Mouse (Mus musculus): ENCODE data around the gene Epop. TPM values are rescaled to one million over a fixed set of nuclear protein-coding genes. Genes with fewer than 3 reads are reported as not detected.
"Not testable (repeated sequence)": the region's sequence is repeated elsewhere in the genome, so short reads cannot be mapped to it uniquely, and the experiment has no call there.

Epop gene
- polyA plus RNA-seq, 1 experiment from 2014 or later: 14.3 TPM

- no peak overlapping the region for H3K27ac ChIP-seq
- 74% methylated on average over 11 of the region's 11 CpGs for WGBS
- peak overlapping the region; percentile 96 for H3K4me3 ChIP-seq
- H3K4me1 ChIP-seq (replicated peaks): peaks cover 58% of the 10 kb centered on the region
- peaks cover 38% of the 10 kb centered on the region for H3K27me3 ChIP-seq (ENCODE audit: insufficient read depth, poor library complexity, severe bottlenecking)
- H3K36me3 ChIP-seq: no peaks in the 10 kb centered on the region
- DNase-seq (ENCODE audit: low spot score): no peak
- no peaks in the 10 kb centered on the region for H3K9me3 ChIP-seq
Measured at GRCm38 (mm10) chr11:97658751-97659266, 29.3 kb upstream of the Epop start.

DNA sequence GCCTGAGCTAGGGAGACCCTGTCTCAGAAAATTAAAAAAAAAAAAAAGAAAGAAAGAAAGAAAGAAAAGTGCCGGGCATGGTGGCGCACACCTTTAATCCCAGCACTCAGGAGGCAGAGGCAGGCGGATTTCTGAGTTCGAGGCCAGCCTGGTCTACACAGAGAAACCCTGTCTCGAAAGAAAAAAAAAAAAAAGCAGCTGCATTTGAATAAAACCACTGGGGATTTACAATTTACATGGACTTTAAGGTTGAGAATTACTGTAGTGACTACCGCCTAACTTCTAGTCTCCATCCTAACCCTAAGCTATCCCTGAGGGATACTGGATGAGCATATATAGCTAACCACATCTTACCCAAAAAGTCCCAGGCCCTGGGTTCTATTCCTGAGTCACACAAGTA lies 28.5 kb upstream of the Epop start:
- Histone ChIP-seq H3K4me1 (replicated peaks) (peaks cover 56% of the 10 kb centered on the region), H3K27me3 (ENCODE audit: insufficient read depth, poor library complexity, severe bottlenecking) (peaks cover 38% of the 10 kb centered on the region)
- H3K9me3 ChIP-seq; H3K36me3 ChIP-seq; H3K4me3 ChIP-seq; H3K27ac ChIP-seq; DNase-seq (ENCODE audit: low spot score): not testable (repeated sequence)
- WGBS: 91% methylated on average over 6 of the region's 6 CpGs

- Histone ChIP-seq H3K36me3 (no peaks in the 10 kb centered on the region), H3K4me3 (no peak overlapping the region), H3K4me1 (replicated peaks) (peaks cover 52% of the 10 kb centered on the region), H3K27ac (no peak overlapping the region), H3K27me3 (ENCODE audit: insufficient read depth, poor library complexity, severe bottlenecking) (peaks cover 34% of the 10 kb centered on the region), H3K9me3 (peaks cover 3% of the 10 kb centered on the region; the same call in 1 of the 2 replicates)
- WGBS: 44% methylated on average over 6 of the region's 6 CpGs
- DNase-seq (ENCODE audit: low spot score): no peak
Measured at GRCm38 (mm10) chr11:97657184-97657945, 27.9 kb upstream of the Epop start.

- peaks cover 24% of the 10 kb centered on the region for H3K27me3 ChIP-seq (ENCODE audit: insufficient read depth, poor library complexity, severe bottlenecking)
- H3K36me3 ChIP-seq: no peaks in the 10 kb centered on the region
- H3K4me1 ChIP-seq (replicated peaks): peaks cover 42% of the 10 kb centered on the region
- H3K9me3 ChIP-seq: peaks cover 3% of the 10 kb centered on the region; the same call in 1 of the 2 replicates
- WGBS: 70% methylated on average over 14 of the region's 14 CpGs
- DNase-seq (ENCODE audit: low spot score): no peak
- no peak overlapping the region for H3K4me3 ChIP-seq
- H3K27ac ChIP-seq: no peak overlapping the region
Measured at GRCm38 (mm10) chr11:97656269-97656971, 26.9 kb upstream of the Epop start.

GRCm38 (mm10) chr11:97654210-97654609 lies 24.7 kb upstream of the Epop start:
- Histone ChIP-seq H3K27me3 (ENCODE audit: insufficient read depth, poor library complexity, severe bottlenecking) (peaks cover 6% of the 10 kb centered on the region), H3K36me3 (no peaks in the 10 kb centered on the region), H3K4me1 (replicated peaks) (peaks cover 25% of the 10 kb centered on the region), H3K4me3 (no peak overlapping the region), H3K9me3 (peaks cover 3% of the 10 kb centered on the region; the same call in 1 of the 2 replicates), H3K27ac (no peak overlapping the region)
- no peak for DNase-seq (ENCODE audit: low spot score)
- 93% methylated on average over 2 of the region's 2 CpGs for WGBS

- H3K36me3 ChIP-seq; H3K9me3 ChIP-seq; H3K27me3 ChIP-seq (ENCODE audit: insufficient read depth, poor library complexity, severe bottlenecking); DNase-seq (ENCODE audit: low spot score); H3K4me3 ChIP-seq; H3K27ac ChIP-seq: not testable (repeated sequence)
- WGBS: 93% methylated on average over 11 of the region's 11 CpGs
- H3K4me1 ChIP-seq (replicated peaks): peaks cover 22% of the 10 kb centered on the region
Measured at GRCm38 (mm10) chr11:97653376-97653775, 23.9 kb upstream of the Epop start.

DNA sequence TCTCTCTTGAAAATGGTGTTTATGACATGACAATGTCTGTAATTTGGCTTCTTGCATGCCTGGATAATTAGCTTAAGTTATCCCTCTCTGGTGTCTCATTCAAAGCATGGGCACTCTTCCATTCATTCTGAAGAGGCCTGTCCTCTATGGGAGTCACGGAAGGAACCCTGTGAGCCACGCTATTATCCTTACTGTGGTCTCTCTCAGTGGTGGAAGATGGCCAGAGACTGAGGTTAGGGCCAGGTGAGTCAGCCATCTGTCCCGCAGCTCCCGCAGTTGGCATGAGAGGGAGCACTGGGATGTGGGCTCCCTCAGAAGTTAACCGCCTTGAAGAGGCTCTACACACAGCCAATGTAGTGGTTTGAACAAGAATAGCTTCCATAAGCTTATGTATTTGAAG lies 20.8 kb upstream of the Epop start:
- no peak for DNase-seq (ENCODE audit: low spot score)
- no peak overlapping the region for H3K27ac ChIP-seq
- peaks cover 3% of the 10 kb centered on the region; the same call in 1 of the 2 replicates for H3K9me3 ChIP-seq
- no peak overlapping the region for H3K4me3 ChIP-seq
- H3K4me1 ChIP-seq (replicated peaks): 0 out of 2 replicates have a peak, but pooled peaks cover 4% of the 10 kb centered on the region
- no peaks in the 10 kb centered on the region for H3K36me3 ChIP-seq
- 65% methylated on average over 5 of the region's 5 CpGs for WGBS
- H3K27me3 ChIP-seq (ENCODE audit: insufficient read depth, poor library complexity, severe bottlenecking): no peaks in the 10 kb centered on the region

DNA sequence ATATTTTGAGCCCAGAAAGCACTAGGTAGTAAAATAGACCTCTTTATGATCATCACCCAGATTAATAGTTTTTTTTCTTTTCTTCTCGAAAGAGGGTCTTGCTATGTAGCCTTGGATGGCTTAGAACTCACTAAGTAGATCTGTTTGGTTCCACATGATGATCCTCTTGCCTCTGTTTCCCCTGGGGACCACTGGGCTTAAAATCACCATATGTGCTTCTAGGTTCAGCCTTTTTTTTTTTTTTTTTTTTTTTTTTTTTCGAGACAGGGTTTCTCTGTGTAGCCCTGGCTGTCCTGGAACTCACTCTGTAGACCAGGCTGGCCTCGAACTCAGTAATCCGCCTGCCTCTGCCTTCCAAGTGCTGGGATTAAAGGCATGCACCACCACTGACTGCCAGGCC lies 19.0 kb upstream of the Epop start:
- not testable (repeated sequence) for H3K4me1 ChIP-seq (replicated peaks); H3K36me3 ChIP-seq; H3K27ac ChIP-seq; DNase-seq (ENCODE audit: low spot score); H3K9me3 ChIP-seq; H3K27me3 ChIP-seq (ENCODE audit: insufficient read depth, poor library complexity, severe bottlenecking); H3K4me3 ChIP-seq
- 81% methylated on average over 4 of the region's 4 CpGs for WGBS

DNA sequence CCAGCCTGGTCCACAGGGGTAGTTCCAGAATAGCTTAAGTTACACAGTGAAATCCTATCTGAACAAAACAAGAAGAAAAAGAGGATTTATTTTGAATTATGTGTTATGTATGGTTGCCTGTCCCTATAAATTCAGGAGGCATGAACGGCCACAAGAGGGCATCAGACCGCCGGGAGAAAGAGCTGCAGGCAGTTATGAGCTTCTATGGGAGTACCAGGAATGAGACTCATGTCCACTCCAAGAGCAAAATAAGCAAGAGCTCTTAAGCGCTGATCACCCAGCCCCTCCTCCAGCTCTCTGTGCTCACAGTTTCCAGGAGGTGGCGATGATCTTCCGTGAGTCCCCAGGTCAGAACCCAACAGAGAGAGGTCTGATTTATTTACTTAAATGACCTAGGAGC lies 15.3 kb upstream of the Epop start:
- Histone ChIP-seq H3K27ac (no peak overlapping the region), H3K9me3 (0 out of 2 replicates have a peak, but pooled peaks cover 3% of the 10 kb centered on the region), H3K27me3 (ENCODE audit: insufficient read depth, poor library complexity, severe bottlenecking) (no peaks in the 10 kb centered on the region), H3K4me3 (no peak overlapping the region), H3K4me1 (replicated peaks) (no peaks in the 10 kb centered on the region; the same call in 1 of the 2 replicates), H3K36me3 (no peaks in the 10 kb centered on the region)
- 5% methylated on average over 6 of the region's 6 CpGs for WGBS
- peak; percentile 75 for DNase-seq (ENCODE audit: low spot score)

DNA sequence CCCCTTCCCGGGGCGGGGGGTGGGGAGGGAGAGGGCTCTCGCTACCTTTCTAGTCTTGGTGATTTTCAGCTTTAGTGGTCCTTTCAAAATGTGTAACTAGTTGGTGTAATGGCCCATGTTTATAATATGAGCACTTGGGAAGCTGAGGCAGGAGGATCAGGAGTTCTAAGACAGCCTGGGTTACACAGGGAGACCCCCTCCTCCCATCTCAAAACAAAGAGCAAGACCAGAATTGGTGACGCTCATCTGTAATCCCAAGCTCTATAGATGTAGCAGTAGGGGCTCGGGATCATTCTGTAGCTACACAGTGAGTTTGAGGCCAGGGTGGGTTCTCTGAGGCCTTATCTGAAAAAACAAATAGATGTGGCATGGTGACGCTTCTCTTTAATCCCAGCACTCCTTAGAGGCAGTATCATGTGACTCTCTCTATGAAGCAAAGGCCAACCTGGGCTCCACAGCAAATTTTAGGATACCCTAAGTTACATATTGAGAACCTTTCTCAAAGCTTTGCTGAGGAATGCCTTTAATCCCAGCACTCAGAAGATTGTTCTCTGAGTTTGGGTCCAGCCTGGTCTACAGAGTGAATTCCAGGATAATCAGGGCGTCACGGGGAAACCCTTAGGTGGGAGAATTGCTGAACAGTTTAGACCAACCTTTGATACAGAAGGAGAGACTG lies 14.0 kb upstream of the Epop start:
- 83% methylated on average over 8 of the region's 8 CpGs for WGBS
- Histone ChIP-seq H3K27me3 (ENCODE audit: insufficient read depth, poor library complexity, severe bottlenecking) (no peaks in the 10 kb centered on the region), H3K27ac (no peak overlapping the region), H3K9me3 (0 out of 2 replicates have a peak, but pooled peaks cover 3% of the 10 kb centered on the region), H3K36me3 (no peaks in the 10 kb centered on the region), H3K4me1 (replicated peaks) (no peaks in the 10 kb centered on the region; the same call in 1 of the 2 replicates), H3K4me3 (no peak overlapping the region)
- DNase-seq (ENCODE audit: low spot score): no peak

DNA sequence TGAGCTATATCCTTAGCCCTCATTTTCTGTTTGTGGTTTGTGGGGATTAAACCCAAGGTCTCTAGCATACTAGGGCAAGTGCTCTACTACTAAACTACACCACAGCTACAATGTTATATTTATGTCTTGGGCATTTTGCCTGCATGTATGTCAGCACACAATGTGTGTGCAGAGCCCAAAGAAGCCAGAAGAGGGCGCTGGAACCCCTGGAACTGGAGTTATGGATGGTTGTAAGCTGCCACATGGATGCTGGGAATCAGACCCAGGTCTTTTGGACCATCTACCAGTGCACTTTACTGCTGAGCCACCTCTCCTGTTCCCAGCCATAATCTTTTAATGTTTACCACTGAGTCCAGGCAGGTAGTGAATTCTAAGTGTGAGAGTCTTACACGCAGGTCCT lies 13.2 kb upstream of the Epop start:
- Histone ChIP-seq H3K27me3 (ENCODE audit: insufficient read depth, poor library complexity, severe bottlenecking) (no peaks in the 10 kb centered on the region), H3K4me3 (no peak overlapping the region), H3K9me3 (0 out of 2 replicates have a peak, but pooled peaks cover 3% of the 10 kb centered on the region), H3K4me1 (replicated peaks) (no peaks in the 10 kb centered on the region; the same call in 1 of the 2 replicates), H3K27ac (no peak overlapping the region), H3K36me3 (no peaks in the 10 kb centered on the region)
- WGBS: 46% methylated on average over 2 of the region's 2 CpGs
- DNase-seq (ENCODE audit: low spot score): no peak

DNA sequence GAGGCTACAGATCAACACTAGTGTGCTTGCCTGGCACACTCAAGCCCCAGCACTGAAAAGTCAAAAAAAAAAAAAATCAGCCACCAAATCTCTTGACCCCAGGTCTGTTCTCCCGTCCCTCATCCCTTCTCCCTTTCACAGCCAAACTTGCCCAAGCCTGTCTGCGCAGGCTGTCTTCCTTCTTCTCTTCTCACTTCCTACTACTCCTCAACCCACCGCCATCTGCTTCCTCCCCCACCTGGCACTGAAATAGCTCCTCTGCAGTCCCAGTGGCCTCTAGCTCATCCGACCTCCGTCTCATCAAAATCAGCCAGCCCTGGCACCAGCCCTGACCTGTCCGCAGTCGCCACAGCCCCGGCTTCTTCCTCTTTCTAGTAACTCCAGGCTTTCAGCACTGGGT lies 12.2 kb upstream of the Epop start:
- Histone ChIP-seq H3K27me3 (ENCODE audit: insufficient read depth, poor library complexity, severe bottlenecking) (no peaks in the 10 kb centered on the region), H3K36me3 (no peaks in the 10 kb centered on the region), H3K9me3 (0 out of 2 replicates have a peak, but pooled peaks cover 3% of the 10 kb centered on the region), H3K27ac (no peak overlapping the region), H3K4me3 (no peak overlapping the region), H3K4me1 (replicated peaks) (no peaks in the 10 kb centered on the region; the same call in 1 of the 2 replicates)
- WGBS: 69% methylated on average over 8 of the region's 8 CpGs
- DNase-seq (ENCODE audit: low spot score): no peak
